Mouse (Mus musculus) spleen, adult 18-20 months (tissue): Measurements from ENCODE around the gene Samd4.
A peak's percentile ranks its signal among the peaks of the same experiment; 100 is the strongest.

Experiments used
- DNase-seq, 2 experiments: peaks; one replicate each; pipeline ENCODE4 v3.0.0; 2022; ENCODE audit warnings: mixed read lengths in 2 of 2

Gene Samd4

GRCm38 (mm10) chr14:47000786-47001761, 118.4 kb downstream of the Samd4 start:
- DNase-seq, result no peak

GRCm38 (mm10) chr14:47004161-47004560, 121.5 kb downstream of the Samd4 start:
- no peak for DNase-seq

- DNase-seq, result no peak
Measured at GRCm38 (mm10) chr14:47011171-47012139, 128.8 kb downstream of the Samd4 start.

- DNase-seq, result no peak
Measured at GRCm38 (mm10) chr14:47015618-47016017, 133.0 kb downstream of the Samd4 start.

GRCm38 (mm10) chr14:47017658-47018057, 135.0 kb downstream of the Samd4 start:
- no peak for DNase-seq

GRCm38 (mm10) chr14:47020886-47021285, 138.2 kb downstream of the Samd4 start:
- DNase-seq, result no peak

- no peak for DNase-seq
Measured at GRCm38 (mm10) chr14:47023529-47023928, 140.9 kb downstream of the Samd4 start.

- DNase-seq, result no peak
Measured at GRCm38 (mm10) chr14:47027431-47028118, 144.9 kb downstream of the Samd4 start.

GRCm38 (mm10) chr14:47031542-47031941, 148.9 kb downstream of the Samd4 start:
- DNase-seq, result no peak

- no peak for DNase-seq
Measured at GRCm38 (mm10) chr14:47032140-47032539, 149.5 kb downstream of the Samd4 start.

- DNase-seq, result no peak
Measured at GRCm38 (mm10) chr14:47033423-47033822, 150.8 kb downstream of the Samd4 start.

GRCm38 (mm10) chr14:47041699-47042098, 159.0 kb downstream of the Samd4 start:
- no peak for DNase-seq

- no peak for DNase-seq
Measured at GRCm38 (mm10) chr14:47049051-47049450, 166.4 kb downstream of the Samd4 start.

GRCm38 (mm10) chr14:47051743-47052610, 169.3 kb downstream of the Samd4 start:
- no peak for DNase-seq

GRCm38 (mm10) chr14:47053101-47053500, 170.4 kb downstream of the Samd4 start:
- DNase-seq, result no peak

- DNase-seq, result no peak
Measured at GRCm38 (mm10) chr14:47053824-47054223, 171.2 kb downstream of the Samd4 start.

- no peak for DNase-seq
Measured at GRCm38 (mm10) chr14:47058969-47059368, 176.3 kb downstream of the Samd4 start.

GRCm38 (mm10) chr14:47065067-47065466, 182.4 kb downstream of the Samd4 start:
- DNase-seq, result no peak

GRCm38 (mm10) chr14:47066901-47067300, 184.2 kb downstream of the Samd4 start:
- DNase-seq, result no peak

GRCm38 (mm10) chr14:47074045-47074666, 191.5 kb downstream of the Samd4 start:
- peak in 1 of 2 experiments; percentile 18 for DNase-seq
